Mouse (Mus musculus) limb, embryonic 13.5 days (tissue): ENCODE measurements around the gene A630076J17Rik. TPM values are rescaled to one million over a fixed set of nuclear protein-coding genes. Genes with fewer than 3 reads are reported as not detected.
A peak's percentile ranks its signal among the peaks of the same experiment; 100 is the strongest.

Source experiments
- ATAC-seq: fragments of 200-750 bp; cut with Nextera tagmentation; 2 replicates; pipeline ENCODE4 v1.8.0; 2017; ENCODE audit warnings: low read depth, moderate number of reproducible peaks, moderate TSS enrichment; ENCODE audit not compliant: low FRiP score
- H3K27ac ChIP-seq: fragments of 300-500 bp; sonication (generic); 2 replicates; pipeline ENCODE4 v1.5.1; 2015; ENCODE audit warnings: inconsistent platforms, mild to moderate bottlenecking, moderate library complexity
- H3K27me3 ChIP-seq: fragments of 300-500 bp; sonication (generic); 2 replicates; pipeline ENCODE4 v1.6.1; 2015; ENCODE audit warnings: mild to moderate bottlenecking, inconsistent platforms
- H3K36me3 ChIP-seq: fragments of 300-500 bp; sonication (generic); 2 replicates; pipeline ENCODE4 v1.6.1; 2015; ENCODE audit warnings: inconsistent platforms, mild to moderate bottlenecking, moderate library complexity
- H3K4me1 ChIP-seq: fragments of 300-500 bp; sonication (generic); 2 replicates; pipeline ENCODE4 v1.6.1; 2015; ENCODE audit warnings: inconsistent platforms
- H3K4me2 ChIP-seq: fragments of 300-500 bp; sonication (generic); replicated peaks from 2 replicates; pipeline ENCODE4 v1.6.1; 2015; ENCODE audit warnings: inconsistent platforms, mild to moderate bottlenecking, moderate library complexity
- H3K4me3 ChIP-seq: fragments of 300-500 bp; sonication (generic); 2 replicates; pipeline ENCODE4 v1.5.1; 2015; ENCODE audit warnings: moderate library complexity, mild to moderate bottlenecking, inconsistent platforms
- H3K9ac ChIP-seq: fragments of 300-500 bp; sonication (generic); 2 replicates; pipeline ENCODE4 v1.6.1; 2015; ENCODE audit warnings: mild to moderate bottlenecking, inconsistent platforms
- H3K9me3 ChIP-seq: fragments of 300-500 bp; sonication (generic); 2 replicates; pipeline ENCODE4 v1.6.1; 2016; ENCODE audit warnings: inconsistent platforms
- WGBS: fragments of 180-500 bp; shearing (Covaris S2); methylation state at CpG from one replicate; pipeline ENCODE4 v1.1.7; 2015; 5-methylcytosine and 5-hydroxymethylcytosine counted together
- polyA plus RNA-seq: library from polyadenylated mRNA; unstranded; fragments of >200 nt; fragmentation: Nextera tagmentation; extraction: Ambion mirVana; gene quantifications from 2 replicates; pipeline ENCODE4 v1.2.1, GENCODE M21; 2015

The A630076J17Rik gene
- polyA plus RNA-seq, 1 experiment from 2014 or later: not detected

GRCm38 (mm10) chr3:107257924-107258323 is 27.5 kb downstream of the A630076J17Rik start:
- Histone ChIP-seq H3K27ac (no peak overlapping the region), H3K4me3 (no peak overlapping the region), H3K9ac (no peak overlapping the region), H3K4me2 (no peak overlapping the region), H3K9me3 (no peaks in the 10 kb centered on the region), H3K4me1 (peaks cover 16% of the 10 kb centered on the region), H3K36me3 (no peaks in the 10 kb centered on the region), H3K27me3 (no peaks in the 10 kb centered on the region)
- WGBS: 53% methylated on average over 5 of the region's 5 CpGs
- ATAC-seq: no peak

DNA sequence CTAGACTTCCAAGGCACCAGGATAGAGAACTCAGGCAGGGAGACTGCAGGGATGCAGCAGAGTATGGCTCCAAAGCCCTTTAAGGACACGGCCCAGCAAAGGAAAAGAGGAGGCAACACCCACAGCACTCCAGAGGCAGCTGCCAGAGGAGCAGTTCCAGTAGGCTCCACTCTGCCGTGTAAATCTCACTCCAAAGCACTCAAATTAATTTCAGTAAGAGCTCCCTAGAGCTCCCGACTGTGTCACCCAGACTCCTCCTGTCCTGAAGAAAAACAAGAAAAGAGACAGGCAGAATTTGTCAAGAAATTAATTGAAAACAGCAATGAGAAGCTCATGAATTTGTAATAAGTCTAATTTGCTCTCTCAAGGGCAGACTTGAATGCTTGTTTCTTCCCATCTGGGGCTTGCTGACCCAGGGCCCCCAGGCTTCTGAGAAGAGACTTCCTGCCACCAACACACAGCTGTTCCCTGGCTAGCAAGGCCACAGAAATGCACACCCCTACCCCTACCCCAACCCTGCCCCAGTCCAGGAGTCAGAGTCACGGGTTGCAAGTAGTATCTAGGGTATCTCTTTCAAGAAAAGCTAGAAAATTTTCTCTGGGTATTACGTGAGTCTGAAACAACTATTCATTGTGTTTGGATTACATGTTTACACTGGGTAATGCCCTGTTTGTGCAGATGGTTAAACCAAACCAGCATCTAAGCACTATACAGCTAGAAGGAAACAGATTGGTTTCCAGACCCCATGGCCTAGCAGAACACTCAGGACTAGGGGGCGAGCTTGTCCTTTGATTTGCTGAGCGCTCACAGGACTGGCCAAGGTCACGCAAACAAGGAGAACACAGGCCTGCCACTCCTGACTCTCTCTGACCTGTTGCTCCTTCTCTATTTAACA is 30.8 kb downstream of the A630076J17Rik start:
- peak overlapping the region; percentile 6; the same call in 1 of the 2 replicates for H3K27ac ChIP-seq
- H3K9me3 ChIP-seq: no peaks in the 10 kb centered on the region
- ATAC-seq: no peak
- H3K36me3 ChIP-seq: no peaks in the 10 kb centered on the region
- peaks cover 16% of the 10 kb centered on the region for H3K4me1 ChIP-seq
- no peaks in the 10 kb centered on the region for H3K27me3 ChIP-seq
- H3K4me3 ChIP-seq: no peak overlapping the region
- 28% methylated on average over 8 of the region's 8 CpGs for WGBS
- no peak overlapping the region for H3K4me2 ChIP-seq
- peak overlapping the region; percentile 35; the same call in 1 of the 2 replicates for H3K9ac ChIP-seq

GRCm38 (mm10) chr3:107261851-107262165 is 31.4 kb downstream of the A630076J17Rik start:
- peak overlapping the region; percentile 6; the same call in 1 of the 2 replicates for H3K27ac ChIP-seq
- H3K4me3 ChIP-seq: no peak overlapping the region
- no peak overlapping the region for H3K4me2 ChIP-seq
- no peaks in the 10 kb centered on the region for H3K9me3 ChIP-seq
- H3K9ac ChIP-seq: peak overlapping the region; percentile 35; the same call in 1 of the 2 replicates
- H3K27me3 ChIP-seq: no peaks in the 10 kb centered on the region
- ATAC-seq: no peak
- no peaks in the 10 kb centered on the region for H3K36me3 ChIP-seq
- peaks cover 16% of the 10 kb centered on the region for H3K4me1 ChIP-seq
- 29% methylated on average over 7 of the region's 7 CpGs for WGBS

DNA sequence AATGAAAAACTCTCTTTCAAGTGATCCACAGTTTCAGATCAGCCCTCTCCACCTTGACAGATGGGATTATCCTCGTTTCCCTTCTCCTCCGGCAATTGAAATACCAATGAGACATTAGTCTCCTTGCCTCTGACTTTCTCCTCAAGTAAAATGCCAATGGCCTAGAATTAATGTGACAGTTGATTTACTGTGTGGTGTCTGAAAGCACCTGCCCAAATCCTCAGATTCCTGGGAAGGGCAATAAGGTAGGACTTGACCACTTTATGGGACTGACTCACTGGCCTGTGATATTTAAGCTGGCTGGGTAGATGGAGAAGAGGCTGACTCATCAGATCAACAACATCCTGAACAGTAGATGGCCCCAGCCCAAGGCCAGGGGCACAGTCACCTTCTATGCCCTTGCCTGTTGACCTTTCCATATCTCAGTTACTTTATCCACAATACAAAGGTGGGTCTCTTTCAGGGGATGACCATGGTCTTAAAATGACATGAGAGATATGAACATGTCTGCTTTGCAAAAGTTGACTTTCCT is 36.5 kb downstream of the A630076J17Rik start:
- 69% methylated on average over 2 of the region's 2 CpGs for WGBS
- H3K4me3 ChIP-seq: no peak overlapping the region

GRCm38 (mm10) chr3:107272433-107272832 is 42.0 kb downstream of the A630076J17Rik start:
- Histone ChIP-seq H3K27ac (no peak overlapping the region), H3K4me1 (no peaks in the 10 kb centered on the region), H3K9me3 (no peaks in the 10 kb centered on the region), H3K27me3 (peaks cover 6% of the 10 kb centered on the region; the same call in 1 of the 2 replicates), H3K36me3 (no peaks in the 10 kb centered on the region), H3K4me2 (no peak overlapping the region), H3K4me3 (no peak overlapping the region), H3K9ac (no peak overlapping the region)
- no peak for ATAC-seq
- 99% methylated on average over 3 of the region's 3 CpGs for WGBS

More for the DNA sequence above, 36.5 kb downstream of the A630076J17Rik start:
- no peaks in the 10 kb centered on the region for H3K9me3 ChIP-seq
- H3K27me3 ChIP-seq: no peaks in the 10 kb centered on the region
- H3K4me2 ChIP-seq: no peak overlapping the region
- no peak for ATAC-seq
- H3K4me1 ChIP-seq: peaks cover 3% of the 10 kb centered on the region
- no peak overlapping the region for H3K27ac ChIP-seq
- H3K36me3 ChIP-seq: no peaks in the 10 kb centered on the region
- no peak overlapping the region for H3K9ac ChIP-seq

DNA sequence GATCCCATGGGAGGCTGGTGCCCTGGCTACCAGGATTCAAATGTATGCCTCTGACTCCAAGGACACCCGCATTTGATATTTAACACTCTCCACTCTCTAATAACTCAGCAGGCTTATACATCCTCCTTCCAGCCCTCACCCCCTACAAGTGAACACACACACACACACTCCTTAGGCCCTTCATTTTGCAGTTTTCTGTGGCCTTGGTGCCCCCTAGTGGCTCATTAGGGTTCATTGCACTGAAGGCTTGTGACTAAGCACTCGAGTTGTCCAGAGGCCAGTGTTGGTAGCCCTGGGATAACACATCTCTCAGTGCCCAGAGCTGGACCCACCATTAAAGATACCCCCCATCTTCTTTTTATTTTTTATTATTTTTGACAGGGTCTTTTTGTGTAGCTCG is 43.4 kb downstream of the A630076J17Rik start:
- H3K27me3 ChIP-seq: peaks cover 6% of the 10 kb centered on the region; the same call in 1 of the 2 replicates
- H3K9ac ChIP-seq: no peak overlapping the region
- peak; percentile 42; the same call in 1 of the 2 replicates for ATAC-seq
- H3K27ac ChIP-seq: no peak overlapping the region
- WGBS: 14% methylated on average over 3 of the region's 3 CpGs
- H3K4me1 ChIP-seq: 0 out of 2 replicates have a peak, but pooled peaks cover 2% of the 10 kb centered on the region
- H3K4me2 ChIP-seq: no peak overlapping the region
- no peaks in the 10 kb centered on the region for H3K36me3 ChIP-seq
- H3K9me3 ChIP-seq: no peaks in the 10 kb centered on the region
- H3K4me3 ChIP-seq: no peak overlapping the region

- Histone ChIP-seq H3K36me3 (no peaks in the 10 kb centered on the region), H3K9me3 (no peaks in the 10 kb centered on the region), H3K27ac (no peak overlapping the region), H3K9ac (no peak overlapping the region), H3K4me2 (no peak overlapping the region), H3K4me3 (no peak overlapping the region), H3K4me1 (peaks cover 10% of the 10 kb centered on the region), H3K27me3 (peaks cover 6% of the 10 kb centered on the region; the same call in 1 of the 2 replicates)
- no peak for ATAC-seq
- WGBS: 66% methylated on average over 5 of the region's 5 CpGs
These were observed 44.9 kb downstream of the A630076J17Rik start for GRCm38 (mm10) chr3:107275351-107275750.

DNA sequence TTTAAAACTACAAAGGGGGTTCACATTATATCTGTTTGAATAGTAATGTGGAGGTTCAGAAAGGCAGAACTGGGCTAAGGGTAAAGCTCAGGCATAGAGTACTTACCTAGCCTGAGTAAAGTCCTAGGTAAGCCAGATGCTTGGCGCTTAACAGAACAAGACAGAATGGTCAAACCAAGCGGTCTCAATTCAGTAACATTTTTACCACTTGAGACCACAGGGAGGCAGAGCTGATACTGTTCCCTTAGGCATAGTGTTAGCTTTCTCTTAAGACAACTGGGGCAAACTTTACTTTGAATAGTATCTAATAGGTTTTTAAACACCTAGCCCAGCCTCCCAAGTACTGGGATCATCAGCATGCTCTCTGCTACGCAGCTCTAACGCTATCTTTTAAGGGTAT is 45.6 kb downstream of the A630076J17Rik start:
- Histone ChIP-seq H3K9me3 (no peaks in the 10 kb centered on the region), H3K27me3 (peaks cover 6% of the 10 kb centered on the region; the same call in 1 of the 2 replicates), H3K4me2 (no peak overlapping the region), H3K27ac (no peak overlapping the region), H3K36me3 (no peaks in the 10 kb centered on the region), H3K9ac (no peak overlapping the region), H3K4me1 (peaks cover 10% of the 10 kb centered on the region), H3K4me3 (no peak overlapping the region)
- no peak for ATAC-seq
- 46% methylated on average over 4 of the region's 4 CpGs for WGBS

DNA sequence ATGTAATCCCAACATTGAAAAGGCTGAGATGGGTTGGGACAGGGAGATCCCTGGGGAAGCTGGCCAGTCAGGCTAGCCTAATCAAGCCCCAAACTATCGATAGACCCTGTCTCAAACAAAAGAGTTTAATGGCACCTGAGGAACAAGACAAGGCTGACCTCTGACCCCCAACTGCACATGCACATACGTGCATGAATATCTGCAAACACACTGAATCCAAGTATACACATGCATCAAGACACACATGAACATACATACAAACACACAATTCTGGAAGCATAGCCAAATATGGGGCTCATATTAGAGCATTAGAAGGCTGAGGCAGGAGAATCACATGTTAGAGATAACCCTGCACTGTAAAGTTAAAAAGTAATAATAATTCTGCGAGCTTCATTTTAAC is 46.2 kb downstream of the A630076J17Rik start:
- peaks cover 6% of the 10 kb centered on the region; the same call in 1 of the 2 replicates for H3K27me3 ChIP-seq
- H3K36me3 ChIP-seq: peaks cover 1% of the 10 kb centered on the region; the same call in 1 of the 2 replicates
- H3K27ac ChIP-seq: no peak overlapping the region
- H3K4me2 ChIP-seq: no peak overlapping the region
- H3K9me3 ChIP-seq: no peaks in the 10 kb centered on the region
- H3K4me3 ChIP-seq: no peak overlapping the region
- H3K9ac ChIP-seq: no peak overlapping the region
- ATAC-seq: no peak
- peaks cover 10% of the 10 kb centered on the region for H3K4me1 ChIP-seq
- WGBS: 85% methylated on average over 3 of the region's 3 CpGs

DNA sequence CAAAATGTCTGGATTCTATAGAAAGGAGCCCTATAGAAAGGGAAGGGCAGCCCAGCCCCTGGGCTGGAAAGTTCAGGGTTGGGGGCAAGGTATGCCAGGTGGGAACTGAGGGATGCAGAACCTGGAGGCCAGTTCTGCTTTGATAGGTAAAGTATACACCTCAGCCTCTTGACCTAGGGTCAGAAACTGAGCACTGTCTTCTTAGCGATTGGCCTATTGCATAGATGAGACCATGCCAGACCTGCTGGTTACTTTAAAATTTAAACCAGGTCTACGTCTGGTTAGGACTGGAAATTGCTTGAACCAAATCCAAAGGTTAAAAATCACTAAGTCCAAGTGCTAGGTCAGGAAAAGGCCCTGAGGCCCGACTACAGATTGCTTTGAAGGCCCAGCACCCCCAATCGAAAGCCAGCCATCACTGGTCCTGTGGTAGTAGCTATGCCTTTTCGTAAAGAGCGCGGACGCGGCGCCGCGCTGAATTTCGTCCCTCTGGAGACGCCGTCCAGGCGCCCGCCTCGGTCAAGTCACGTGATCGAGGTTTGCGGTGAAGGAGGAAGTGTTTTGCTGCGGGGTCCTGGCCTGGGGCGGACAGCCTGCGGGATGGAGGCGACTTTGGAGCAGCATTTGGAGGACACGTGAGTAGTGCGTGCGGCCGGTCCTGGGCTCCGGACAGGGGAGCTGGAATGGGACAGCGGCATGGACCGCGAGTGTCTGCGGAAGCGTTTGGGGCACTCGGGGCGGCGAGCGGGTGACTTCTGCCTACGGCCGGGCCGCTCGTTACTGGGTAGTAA is 48.3 kb downstream of the A630076J17Rik start, which contains the start of gene Lamtor5:
TSS of gene Lamtor5 (plus strand) at position 380 of the 791 bp plus-strand sequence.
- H3K9me3 ChIP-seq: no peaks in the 10 kb centered on the region
- H3K9ac ChIP-seq: peak within 1 kb of the TSS; percentile 83
- peaks cover 6% of the 10 kb centered on the region; the same call in 1 of the 2 replicates for H3K27me3 ChIP-seq
- H3K4me2 ChIP-seq: peak within 1 kb of the TSS; percentile 75
- H3K36me3 ChIP-seq: peaks cover 20% of the 10 kb centered on the region
- peaks cover 10% of the 10 kb centered on the region for H3K4me1 ChIP-seq
- H3K27ac ChIP-seq: no peak within 1 kb of the TSS
- peak within 1 kb of the TSS; percentile 88 for H3K4me3 ChIP-seq
- ATAC-seq: peak; percentile 88
- 2% methylated on average over 43 of the region's 43 CpGs for WGBS
